Mouse (Mus musculus): Measurements from ENCODE around the gene Thbs4.
"Not testable (repeated sequence)": the region's sequence is repeated elsewhere in the genome, so short reads cannot be mapped to it uniquely, and the experiment has no call there.

Thbs4 gene

GRCm38 (mm10) chr13:92794462-92795214 is at the start of gene Thbs4:
TSS of gene Thbs4 (minus strand) at chr13:92794818.
- DNase-seq (ENCODE audit: low read depth), result no peak

- DNase-seq (ENCODE audit: low read depth), result no peak
These were observed 38.5 kb upstream of the Thbs4 start for GRCm38 (mm10) chr13:92833162-92833561.

GRCm38 (mm10) chr13:92828820-92829219 is 34.2 kb upstream of the Thbs4 start:
- no peak for DNase-seq (ENCODE audit: low read depth)

- DNase-seq (ENCODE audit: low read depth), result no peak
These were observed 22.7 kb upstream of the Thbs4 start for GRCm38 (mm10) chr13:92817357-92817756.

GRCm38 (mm10) chr13:92816329-92816728 is 21.7 kb upstream of the Thbs4 start:
- DNase-seq (ENCODE audit: low read depth), result no peak

- not testable (repeated sequence) for DNase-seq (ENCODE audit: low read depth)
These were observed 16.0 kb upstream of the Thbs4 start for GRCm38 (mm10) chr13:92810592-92810991.

GRCm38 (mm10) chr13:92807849-92808248 is 13.2 kb upstream of the Thbs4 start:
- DNase-seq (ENCODE audit: low read depth), result no peak

GRCm38 (mm10) chr13:92806785-92807184 is 12.2 kb upstream of the Thbs4 start:
- DNase-seq (ENCODE audit: low read depth), result no peak

- no peak for DNase-seq (ENCODE audit: low read depth)
These were observed 4.8 kb upstream of the Thbs4 start for GRCm38 (mm10) chr13:92799306-92799925.

- no peak for DNase-seq (ENCODE audit: low read depth)
These were observed 4.2 kb upstream of the Thbs4 start for GRCm38 (mm10) chr13:92798830-92799229.

GRCm38 (mm10) chr13:92793636-92794035 is 982 bp downstream of the Thbs4 start:
- no peak for DNase-seq (ENCODE audit: low read depth)

GRCm38 (mm10) chr13:92791474-92791873 is 3.1 kb downstream of the Thbs4 start:
- no peak for DNase-seq (ENCODE audit: low read depth)

GRCm38 (mm10) chr13:92784311-92784710 is 10.3 kb downstream of the Thbs4 start:
- DNase-seq (ENCODE audit: low read depth), result no peak

GRCm38 (mm10) chr13:92783551-92783950 is 11.1 kb downstream of the Thbs4 start:
- no peak for DNase-seq (ENCODE audit: low read depth)

- no peak for DNase-seq (ENCODE audit: low read depth)
These were observed 13.7 kb downstream of the Thbs4 start for GRCm38 (mm10) chr13:92780927-92781326.

- DNase-seq (ENCODE audit: low read depth), result no peak
These were observed 14.5 kb downstream of the Thbs4 start for GRCm38 (mm10) chr13:92780076-92780475.

GRCm38 (mm10) chr13:92778642-92779041 is 16.0 kb downstream of the Thbs4 start:
- DNase-seq (ENCODE audit: low read depth), result no peak

- no peak for DNase-seq (ENCODE audit: low read depth)
These were observed 18.7 kb downstream of the Thbs4 start for GRCm38 (mm10) chr13:92775916-92776315.

- no peak for DNase-seq (ENCODE audit: low read depth)
These were observed 19.7 kb downstream of the Thbs4 start for GRCm38 (mm10) chr13:92774887-92775286.

GRCm38 (mm10) chr13:92772500-92772899 is 22.1 kb downstream of the Thbs4 start:
- no peak for DNase-seq (ENCODE audit: low read depth)

- DNase-seq (ENCODE audit: low read depth), result no peak
These were observed 23.1 kb downstream of the Thbs4 start for GRCm38 (mm10) chr13:92771566-92771965.

GRCm38 (mm10) chr13:92765454-92766242 is 29.0 kb downstream of the Thbs4 start:
- DNase-seq (ENCODE audit: low read depth), result no peak

- DNase-seq (ENCODE audit: low read depth), result no peak
These were observed 32.3 kb downstream of the Thbs4 start for GRCm38 (mm10) chr13:92762322-92762721.

Measured in naive thymus-derived CD4-positive, alpha-beta T cell, adult 2 months (primary cell).